Mouse (Mus musculus) liver, postnatal 0 days (tissue): ENCODE measurements at regions not wholly inside any gene's neighbourhood (a gene's known extent, or its start where the extent isn't known, plus 50 kb on each side); places are given as distances from the start of the nearest gene placed in this dataset.

Experiments used
- CTCF ChIP-seq: sonication (generic); IDR thresholded peaks from 2 replicates; pipeline ENCODE4 v1.5.1; 2016; ENCODE audit warnings: antibody characterized with exemption, low read depth
- EP300 ChIP-seq: IDR thresholded peaks from 2 replicates; pipeline ENCODE4 v1.6.1; 2016; ENCODE audit warnings: antibody characterized with exemption, low read depth, mild to moderate bottlenecking

DNA sequence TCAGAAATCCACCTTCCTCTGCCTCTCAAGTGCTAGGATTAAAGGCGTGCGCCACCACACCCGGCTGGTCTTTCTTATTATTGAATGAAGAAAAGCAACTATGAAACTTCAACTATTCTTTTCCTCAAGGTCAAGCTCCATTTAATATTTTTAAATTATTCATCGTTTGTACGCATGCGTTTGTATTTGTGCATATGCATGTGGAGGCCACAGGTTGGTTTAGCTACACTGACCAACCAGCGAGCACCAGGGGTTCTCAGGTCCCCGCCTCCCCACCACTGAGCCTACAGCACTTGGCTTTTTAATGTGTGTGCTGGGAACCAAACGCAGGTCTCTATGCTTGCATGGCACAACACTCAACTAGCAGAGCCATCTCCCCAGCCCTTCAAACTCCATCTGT lies 51.0 kb upstream of the Tmem252 start:
- TF ChIP-seq CTCF (no peak), EP300 (no peak)
